Mouse (Mus musculus): ENCODE results near the gene Gm49320. TPM values are rescaled to one million over a fixed set of nuclear protein-coding genes. Genes with fewer than 3 reads are reported as not detected.
A peak's percentile ranks its signal among the peaks of the same experiment; 100 is the strongest.
"Not testable (repeated sequence)": the region's sequence is repeated elsewhere in the genome, so short reads cannot be mapped to it uniquely, and the experiment has no call there.

The Gm49320 gene
- polyA plus RNA-seq, 1 experiment: 8.6 TPM

DNA sequence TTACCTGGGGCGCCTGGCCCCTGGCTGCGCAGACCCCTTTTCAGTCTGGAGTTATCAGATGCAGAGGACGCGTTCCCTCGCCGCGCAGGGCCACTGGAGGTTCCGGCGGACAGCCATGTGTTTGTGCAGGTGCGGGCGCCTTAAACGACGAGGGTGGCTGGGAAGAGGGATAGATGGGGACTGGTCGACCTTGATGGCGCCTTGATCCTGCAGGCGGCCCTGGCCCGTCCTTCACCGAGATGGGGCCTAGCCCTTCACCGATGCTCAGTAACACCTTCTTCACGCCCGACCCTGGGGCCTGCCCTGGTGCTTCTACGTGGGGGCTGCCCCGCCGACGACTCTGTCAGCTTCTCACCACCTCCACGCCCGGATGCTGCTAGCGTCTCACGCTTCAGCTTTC is 10.5 kb downstream of the Gm49320 start:
- no peak for TF ChIP-seq CTCF (IDR thresholded peaks at IDR 0.05; ENCODE audit: borderline replicate concordance, insufficient read depth, low read depth, low read length)
- no peak for TF ChIP-seq POLR2A (IDR thresholded peaks at IDR 0.05; ENCODE audit: borderline replicate concordance, insufficient read depth, low read length)
- no peak overlapping the region for H3K27ac ChIP-seq (ENCODE audit: insufficient read depth, low read length)
- H3K4me3 ChIP-seq (replicated peaks; ENCODE audit: insufficient read depth, low read depth, low read length): no peak overlapping the region
- no peaks in the 10 kb centered on the region for H3K27me3 ChIP-seq (ENCODE audit: control insufficient read depth, insufficient read depth, low read length)
- WGBS: 38% methylated on average over 29 of the region's 29 CpGs
- DNase-seq: no peak
- peaks cover 10% of the 10 kb centered on the region for H3K4me1 ChIP-seq (ENCODE audit: control insufficient read depth, insufficient read depth, low read length)

DNA sequence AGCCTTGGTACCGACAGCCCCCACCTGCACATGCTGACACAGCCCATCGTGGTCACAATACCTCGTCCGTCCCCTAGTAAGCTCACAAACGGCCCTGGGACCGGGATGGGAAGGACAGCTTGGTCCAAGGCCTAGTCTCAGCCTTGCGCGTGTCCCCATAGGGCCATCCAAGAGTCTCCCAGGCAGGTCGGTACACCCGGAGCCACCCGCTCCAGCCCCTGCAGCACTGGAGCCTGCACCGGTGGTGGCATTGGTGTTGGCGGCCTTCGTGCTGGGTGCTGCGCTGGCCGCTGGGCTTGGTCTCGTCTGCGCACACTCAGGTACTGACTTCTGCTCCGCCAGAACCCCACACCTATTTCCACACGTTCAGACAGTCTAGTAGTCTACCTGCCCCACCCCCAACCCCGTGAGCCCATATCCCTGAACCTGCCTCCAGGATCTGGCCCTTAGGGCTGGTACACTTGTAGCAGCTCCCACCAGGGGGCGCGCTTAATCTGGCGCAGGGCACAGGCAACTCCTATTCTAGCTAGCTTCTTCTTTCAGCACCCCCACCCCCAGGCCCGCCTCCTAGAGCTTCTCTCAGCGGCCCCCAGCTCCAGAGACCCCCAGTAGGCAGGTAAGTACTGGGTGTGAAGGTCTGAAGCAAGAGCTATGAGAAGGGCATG is 11.8 kb downstream of the Gm49320 start:
- no peak overlapping the region for H3K4me3 ChIP-seq (replicated peaks; ENCODE audit: insufficient read depth, low read depth, low read length)
- no peaks in the 10 kb centered on the region for H3K27me3 ChIP-seq (ENCODE audit: control insufficient read depth, insufficient read depth, low read length)
- peak; percentile 75 to 79 for DNase-seq
- TF ChIP-seq CTCF (IDR thresholded peaks at IDR 0.05; ENCODE audit: borderline replicate concordance, insufficient read depth, low read depth, low read length) (peak; percentile 80), POLR2A (IDR thresholded peaks at IDR 0.05; ENCODE audit: borderline replicate concordance, insufficient read depth, low read length) (no peak)
- peaks cover 11% of the 10 kb centered on the region for H3K4me1 ChIP-seq (ENCODE audit: control insufficient read depth, insufficient read depth, low read length)
- H3K27ac ChIP-seq (ENCODE audit: insufficient read depth, low read length): no peak overlapping the region
- 37% methylated on average over 26 of the region's 26 CpGs for WGBS

DNA sequence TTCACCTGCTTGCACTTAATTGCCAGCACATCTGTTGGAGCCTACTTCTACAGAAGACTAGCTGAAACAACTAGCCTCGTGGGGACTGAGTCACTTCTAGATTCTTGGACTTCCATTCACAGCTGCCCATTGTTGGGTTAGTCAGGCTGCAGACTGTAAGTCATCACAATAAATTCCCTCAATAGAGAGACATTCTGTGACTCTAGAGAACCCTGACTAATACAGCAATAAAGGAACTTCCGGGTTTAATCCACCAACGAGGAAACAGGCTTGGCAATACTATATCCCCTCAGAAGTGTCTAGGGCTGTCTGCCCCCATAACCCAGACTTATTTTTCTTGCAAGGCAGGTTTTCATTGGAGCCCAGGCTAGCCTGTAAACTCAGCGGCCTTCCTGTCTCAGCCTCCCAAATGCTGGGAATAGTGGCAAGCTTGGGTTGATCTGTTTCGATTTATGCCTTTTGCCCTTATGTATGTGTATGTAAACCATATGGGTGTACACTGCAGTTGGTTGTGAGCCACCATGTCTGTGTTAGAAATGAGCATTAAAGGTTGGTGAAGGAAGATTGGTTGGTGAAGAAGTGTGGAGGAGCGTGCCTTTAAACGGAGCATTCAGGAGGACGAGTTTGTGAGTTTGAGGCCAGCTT is 13.6 kb downstream of the Gm49320 start:
- H3K4me3 ChIP-seq (replicated peaks; ENCODE audit: insufficient read depth, low read depth, low read length): peak overlapping the region; percentile 88
- DNase-seq: no peak
- 42% methylated on average over 8 of the region's 8 CpGs for WGBS
- TF ChIP-seq POLR2A (IDR thresholded peaks at IDR 0.05; ENCODE audit: borderline replicate concordance, insufficient read depth, low read length) (no peak), CTCF (IDR thresholded peaks at IDR 0.05; ENCODE audit: borderline replicate concordance, insufficient read depth, low read depth, low read length) (no peak)
- H3K27me3 ChIP-seq (ENCODE audit: control insufficient read depth, insufficient read depth, low read length): no peaks in the 10 kb centered on the region
- peaks cover 11% of the 10 kb centered on the region for H3K4me1 ChIP-seq (ENCODE audit: control insufficient read depth, insufficient read depth, low read length)
- H3K27ac ChIP-seq (ENCODE audit: insufficient read depth, low read length): peak overlapping the region; percentile 47; the same call in 1 of the 2 replicates

DNA sequence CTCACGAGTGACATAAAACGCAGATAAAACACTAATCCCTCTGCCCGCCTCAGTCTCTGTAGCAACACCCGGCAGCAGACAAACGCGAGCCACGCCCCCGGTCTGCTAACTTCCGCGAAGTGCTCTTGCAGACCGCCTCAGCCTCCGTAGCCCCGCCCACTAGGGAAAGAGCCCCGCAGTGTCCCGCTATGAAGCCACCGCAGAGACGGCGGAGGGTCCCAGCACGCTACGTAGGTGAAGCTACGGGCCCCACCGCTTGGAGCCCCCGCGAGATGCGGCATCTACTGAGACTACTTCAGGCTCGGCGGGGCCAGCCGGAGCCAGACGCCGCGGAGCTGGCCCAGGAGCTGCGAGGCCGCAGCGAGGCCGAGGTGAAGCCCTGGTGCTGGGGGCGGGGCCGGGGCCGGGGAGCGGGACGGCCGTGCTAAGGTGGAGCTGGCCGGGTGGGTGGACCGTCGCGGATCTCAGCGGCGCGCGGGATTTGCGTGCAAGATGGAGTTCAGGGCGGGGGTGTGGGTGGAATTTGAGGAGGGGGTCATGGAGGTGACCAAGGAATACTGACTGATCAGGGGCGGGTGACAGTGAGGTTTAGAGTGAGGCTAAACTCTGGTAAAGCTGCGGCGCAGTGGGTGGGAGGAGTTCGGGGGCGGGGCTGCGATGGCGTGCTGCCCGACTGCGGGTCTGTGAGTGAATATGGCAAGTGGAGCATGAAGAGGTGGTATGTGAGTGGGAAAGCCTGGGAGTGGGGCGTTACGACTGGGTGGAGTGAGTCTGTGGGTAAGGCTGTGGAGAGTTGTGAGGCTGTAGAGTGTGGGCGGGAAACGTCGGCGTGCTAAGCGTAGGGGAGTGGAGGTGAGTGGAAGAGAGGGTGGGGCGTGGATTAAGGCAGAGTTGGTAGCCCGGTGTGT is 14.5 kb downstream of the Gm49320 start, which contains the start of gene Snapc2:
Gene Snapc2 (plus strand): TSS at position 147 of the 908 bp plus-strand sequence.
- WGBS: under 1% methylated on average over 69 of the region's 69 CpGs
- peak within 1 kb of the TSS; percentile 88 for H3K4me3 ChIP-seq (replicated peaks; ENCODE audit: insufficient read depth, low read depth, low read length)
- H3K27me3 ChIP-seq (ENCODE audit: control insufficient read depth, insufficient read depth, low read length): no peaks in the 10 kb centered on the region
- peak within 1 kb of the TSS; percentile 47; the same call in 1 of the 2 replicates for H3K27ac ChIP-seq (ENCODE audit: insufficient read depth, low read length)
- H3K4me1 ChIP-seq (ENCODE audit: control insufficient read depth, insufficient read depth, low read length): peaks cover 11% of the 10 kb centered on the region
- TF ChIP-seq POLR2A (IDR thresholded peaks at IDR 0.05; ENCODE audit: borderline replicate concordance, insufficient read depth, low read length) (peak; percentile 53; the same call in 1 of the 2 replicates), CTCF (IDR thresholded peaks at IDR 0.05; ENCODE audit: borderline replicate concordance, insufficient read depth, low read depth, low read length) (no peak)
- peak; percentile 91 to 94 for DNase-seq

DNA sequence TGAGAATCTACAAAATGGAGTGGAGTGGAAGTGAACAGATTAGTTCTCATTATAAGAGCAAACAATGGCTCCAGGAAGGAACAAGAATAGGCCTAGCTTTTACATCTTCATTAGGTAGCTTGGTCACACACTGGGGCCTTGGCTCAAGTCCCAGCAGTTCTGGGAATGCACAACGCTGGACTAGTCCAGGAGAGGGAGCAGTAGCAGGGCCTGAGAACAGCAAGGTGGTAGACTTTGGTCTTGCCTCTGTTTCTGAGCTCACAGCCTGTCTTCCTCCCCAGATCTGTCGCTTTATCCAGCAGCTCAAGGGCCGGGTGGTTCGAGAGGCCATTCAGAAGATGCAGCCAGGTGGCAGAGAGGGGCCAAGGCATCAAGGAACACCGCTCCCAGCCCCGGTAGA is 15.3 kb downstream of the Gm49320 start:
- H3K27ac ChIP-seq (ENCODE audit: insufficient read depth, low read length): no peak overlapping the region
- no peak overlapping the region for H3K4me3 ChIP-seq (replicated peaks; ENCODE audit: insufficient read depth, low read depth, low read length)
- no peaks in the 10 kb centered on the region for H3K27me3 ChIP-seq (ENCODE audit: control insufficient read depth, insufficient read depth, low read length)
- peak; percentile 76 to 82 for DNase-seq
- TF ChIP-seq CTCF (IDR thresholded peaks at IDR 0.05; ENCODE audit: borderline replicate concordance, insufficient read depth, low read depth, low read length) (peak; percentile 62), POLR2A (IDR thresholded peaks at IDR 0.05; ENCODE audit: borderline replicate concordance, insufficient read depth, low read length) (no peak)
- H3K4me1 ChIP-seq (ENCODE audit: control insufficient read depth, insufficient read depth, low read length): peaks cover 16% of the 10 kb centered on the region
- WGBS: 21% methylated on average over 6 of the region's 6 CpGs

DNA sequence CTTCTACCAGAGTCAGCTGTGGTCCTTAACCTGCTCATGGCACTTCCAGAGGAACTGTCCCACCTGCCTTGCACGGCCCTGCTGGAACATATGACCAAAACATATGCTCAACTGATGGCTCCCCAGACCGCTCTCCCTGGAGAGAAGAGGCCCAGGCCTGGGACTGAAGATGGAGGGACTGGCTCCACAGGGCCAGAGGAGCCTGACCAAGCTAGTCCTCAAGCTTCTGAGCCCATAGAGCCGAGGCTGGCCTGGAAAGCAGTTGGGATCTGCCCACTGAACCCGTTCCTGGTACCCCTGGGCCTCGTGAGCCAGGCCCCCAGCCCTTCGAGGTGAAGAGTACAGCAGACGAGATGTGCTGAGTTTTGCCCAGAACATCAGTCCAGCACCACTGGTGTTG is 16.8 kb downstream of the Gm49320 start:
- 73% methylated on average over 7 of the region's 7 CpGs for WGBS
- not testable (repeated sequence) for H3K4me3 ChIP-seq (replicated peaks; ENCODE audit: insufficient read depth, low read depth, low read length); DNase-seq; H3K27ac ChIP-seq (ENCODE audit: insufficient read depth, low read length); H3K27me3 ChIP-seq (ENCODE audit: control insufficient read depth, insufficient read depth, low read length)
- H3K4me1 ChIP-seq (ENCODE audit: control insufficient read depth, insufficient read depth, low read length): peaks cover 12% of the 10 kb centered on the region

DNA sequence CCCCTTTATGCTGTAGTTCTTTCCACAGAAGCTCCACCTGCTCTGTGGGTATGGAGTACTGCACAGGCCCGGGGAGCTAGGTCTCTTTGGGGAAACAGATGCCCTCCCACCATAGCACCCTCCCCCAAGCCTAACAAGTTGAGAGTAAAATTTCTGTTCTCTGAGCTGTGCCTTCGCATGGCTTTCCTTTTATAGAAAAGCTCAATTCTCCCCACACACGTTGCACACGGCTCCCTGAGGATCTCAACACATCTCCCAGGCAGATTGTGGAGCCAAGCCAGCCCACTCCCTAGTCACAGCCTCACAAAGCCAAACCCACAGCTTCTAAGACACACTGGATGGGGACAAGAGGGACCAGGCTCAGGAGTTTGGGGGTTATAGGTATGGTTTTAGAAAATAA is 18.2 kb downstream of the Gm49320 start:
- WGBS: 18% methylated on average over 4 of the region's 4 CpGs
- H3K27me3 ChIP-seq (ENCODE audit: control insufficient read depth, insufficient read depth, low read length): no peaks in the 10 kb centered on the region
- no peak overlapping the region for H3K4me3 ChIP-seq (replicated peaks; ENCODE audit: insufficient read depth, low read depth, low read length)

More for the DNA sequence above, 18.2 kb downstream of the Gm49320 start:
- peaks cover 12% of the 10 kb centered on the region for H3K4me1 ChIP-seq (ENCODE audit: control insufficient read depth, insufficient read depth, low read length)
- DNase-seq: no peak
- TF ChIP-seq POLR2A (IDR thresholded peaks at IDR 0.05; ENCODE audit: borderline replicate concordance, insufficient read depth, low read length): no peak
- TF ChIP-seq CTCF (IDR thresholded peaks at IDR 0.05; ENCODE audit: borderline replicate concordance, insufficient read depth, low read depth, low read length): no peak
- H3K27ac ChIP-seq (ENCODE audit: insufficient read depth, low read length): no peak overlapping the region
